Mouse (Mus musculus) stomach, embryonic 16.5 days (tissue): Measurements from ENCODE around the gene Susd6. TPM values are rescaled to one million over a fixed set of nuclear protein-coding genes. Genes with fewer than 3 reads are reported as not detected.

Experiments used
- ATAC-seq: fragments of 200-750 bp; cut with Nextera tagmentation; 2 replicates; pipeline ENCODE4 v1.8.0; 2017; ENCODE audit warnings: moderate number of reproducible peaks, moderate TSS enrichment; ENCODE audit not compliant: insufficient read depth, low FRiP score
- H3K27ac ChIP-seq: fragments of 300-500 bp; sonication (generic); 2 replicates; pipeline ENCODE4 v1.5.1; 2014; ENCODE audit warnings: low read length
- H3K27me3 ChIP-seq: fragments of 300-500 bp; sonication (generic); 2 replicates; pipeline ENCODE4 v1.6.1; 2014; ENCODE audit warnings: low read length, control low read depth, mixed read lengths; ENCODE audit not compliant: control insufficient read depth, insufficient read depth
- H3K36me3 ChIP-seq: fragments of 300-500 bp; sonication (generic); 2 replicates; pipeline ENCODE4 v1.6.1; 2014; ENCODE audit warnings: low read length; ENCODE audit not compliant: control insufficient read depth, insufficient read depth
- H3K4me1 ChIP-seq: fragments of 300-500 bp; sonication (generic); 2 replicates; pipeline ENCODE4 v1.6.1; 2014; ENCODE audit warnings: low read length, control low read depth, mixed read lengths; ENCODE audit not compliant: control insufficient read depth, insufficient read depth
- H3K4me2 ChIP-seq: fragments of 300-500 bp; sonication (generic); 2 replicates; pipeline ENCODE4 v1.6.1; 2014; ENCODE audit warnings: low read depth, low read length, mixed read lengths
- H3K4me3 ChIP-seq: fragments of 300-500 bp; sonication (generic); replicated peaks from 2 replicates; pipeline ENCODE4 v1.5.1; 2014; ENCODE audit warnings: mild to moderate bottlenecking, low read length
- H3K9ac ChIP-seq: fragments of 300-500 bp; sonication (generic); 2 replicates; pipeline ENCODE4 v1.6.1; 2014; ENCODE audit warnings: low read length
- H3K9me3 ChIP-seq: fragments of 300-500 bp; sonication (generic); replicated peaks from 2 replicates; pipeline ENCODE4 v1.6.1; 2016; ENCODE audit warnings: low read length, control low read depth; ENCODE audit not compliant: control insufficient read depth
- WGBS: fragments of 180-500 bp; shearing (Covaris S2); extraction: QIAGEN DNeasy Blood & Tissue Kit; methylation state at CpG from one replicate; pipeline ENCODE4 v1.1.7; 2014; 5-methylcytosine and 5-hydroxymethylcytosine counted together
- polyA plus RNA-seq: library from polyadenylated mRNA; unstranded; fragments of >200 nt; fragmentation: Nextera tagmentation; extraction: Ambion mirVana; gene quantifications from 2 replicates; pipeline ENCODE4 v1.2.1, GENCODE M21; 2015

Gene Susd6
- polyA plus RNA-seq, 1 experiment from 2014 or later: 17.6 TPM

GRCm38 (mm10) chr12:80928881-80929280, 138.6 kb downstream of the Susd6 start:
- H3K27me3 ChIP-seq: no peaks in the 10 kb centered on the region
- H3K9ac ChIP-seq: no peak overlapping the region
- H3K4me3 ChIP-seq: no peak overlapping the region
- no peak overlapping the region for H3K4me2 ChIP-seq
- WGBS: 57% methylated on average over 3 of the region's 3 CpGs
- no peak for ATAC-seq
- no peaks in the 10 kb centered on the region for H3K36me3 ChIP-seq
- no peak overlapping the region for H3K27ac ChIP-seq
- peaks cover 10% of the 10 kb centered on the region; the same call in 1 of the 2 replicates for H3K4me1 ChIP-seq
- no peaks in the 10 kb centered on the region for H3K9me3 ChIP-seq

GRCm38 (mm10) chr12:80930141-80930540, 139.8 kb downstream of the Susd6 start:
- 68% methylated on average over 7 of the region's 7 CpGs for WGBS
- H3K4me3 ChIP-seq: no peak overlapping the region
- no peaks in the 10 kb centered on the region for H3K9me3 ChIP-seq
- ATAC-seq: no peak
- no peak overlapping the region for H3K9ac ChIP-seq
- H3K4me1 ChIP-seq: peaks cover 4% of the 10 kb centered on the region; the same call in 1 of the 2 replicates
- H3K27me3 ChIP-seq: no peaks in the 10 kb centered on the region
- H3K27ac ChIP-seq: no peak overlapping the region
- H3K4me2 ChIP-seq: no peak overlapping the region
- no peaks in the 10 kb centered on the region for H3K36me3 ChIP-seq

Other genes with a start within 250 kb of the Susd6 start
- gene Slc39a9, start 146.6 kb upstream of the Susd6 start, polyA plus RNA-seq: 31.4 and 31.5 TPM in 2 replicates
- 216 and 218 TPM in 2 replicates for gene Erh, start 146.2 kb upstream of the Susd6 start, polyA plus RNA-seq
- 4.4 and 4.6 TPM in 2 replicates for gene Plekhd1, start 97.9 kb upstream of the Susd6 start, polyA plus RNA-seq
- gene Ccdc177, start 29.8 kb upstream of the Susd6 start, polyA plus RNA-seq: 0.09 TPM in 1 of 2 replicates, not detected in the other
- 526 and 551 TPM in 2 replicates for gene Srsf5, start 155.0 kb downstream of the Susd6 start, polyA plus RNA-seq
- 0.84 and 1.3 TPM in 2 replicates for gene Slc10a1, start 178.2 kb downstream of the Susd6 start, polyA plus RNA-seq
- 6.9 and 7.9 TPM in 2 replicates for gene Smoc1, start 236.3 kb downstream of the Susd6 start, polyA plus RNA-seq